Mouse (Mus musculus) megakaryocyte-erythroid progenitor cell, adult 5 weeks (primary cell): ENCODE results near the gene Gm5773. TPM values are rescaled to one million over a fixed set of nuclear protein-coding genes. Genes with fewer than 3 reads are reported as not detected.

ENCODE experiments used
- polyA plus RNA-seq: library from polyadenylated mRNA; stranded (reverse); fragments of >175 nt; gene quantifications from 2 replicates; pipeline ENCODE4 v1.2.3, GENCODE M21; 2012

Gene Gm5773
- not detected in 2 replicates for polyA plus RNA-seq

DNA sequence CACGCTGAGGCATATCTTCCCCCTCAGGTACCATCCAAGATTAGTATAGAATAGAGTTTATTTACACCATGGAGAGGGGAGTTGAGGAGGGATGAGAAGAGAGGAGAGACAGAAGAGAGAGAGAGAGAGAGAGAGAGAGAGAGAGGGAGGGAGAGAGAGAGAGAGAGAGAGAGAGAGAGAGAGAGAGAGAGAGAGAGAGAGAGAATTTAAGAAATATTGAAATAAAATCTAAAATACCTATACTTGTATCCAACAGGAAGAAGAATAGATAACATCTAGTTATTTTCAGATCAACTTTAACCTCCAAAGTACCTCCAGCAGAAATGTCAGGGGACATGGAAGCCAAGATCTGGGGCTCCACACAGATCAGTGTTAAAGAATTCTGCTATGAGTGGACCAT, at the start of gene Gm5773:
Gene Gm5773 (plus strand): TSS at position 301 of the 400 bp plus-strand sequence.

DNA sequence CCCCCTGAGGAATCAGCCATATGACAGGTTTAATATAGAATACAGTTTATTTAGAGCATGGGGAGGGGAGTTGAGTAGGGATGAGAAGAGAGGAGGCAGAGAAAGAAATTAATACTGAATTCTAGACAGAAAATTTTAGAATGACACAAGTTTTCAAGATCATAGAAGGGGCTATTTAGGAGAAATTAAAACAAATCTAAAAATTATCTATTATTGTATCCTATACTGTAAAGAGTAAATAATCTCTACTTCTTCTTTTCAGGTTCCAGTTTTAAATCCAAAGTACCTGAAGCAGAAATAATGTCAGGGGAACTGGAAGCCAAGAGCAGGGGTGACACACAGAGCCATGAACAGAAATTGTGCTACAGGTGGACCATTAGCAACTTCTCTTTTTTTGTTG, 23.3 kb downstream of the Gm5773 start, which contains the start of gene Tdpoz4:
Gene Tdpoz4 (plus strand): TSS at position 301 of the 400 bp plus-strand sequence.

Other genes starting within 250 kb of the Gm5773 start
- gene S100a10, start 217.9 kb upstream of the Gm5773 start, polyA plus RNA-seq = 50.6 and 60.4 TPM in 2 replicates
- not detected in 2 replicates for gene Tdpoz2, start 120.3 kb upstream of the Gm5773 start, polyA plus RNA-seq
- not detected in 2 replicates for gene Tdpoz1, start 96.7 kb upstream of the Gm5773 start, polyA plus RNA-seq
- gene Gm37596, start 79.9 kb upstream of the Gm5773 start, polyA plus RNA-seq = not detected in 2 replicates
- gene Tdpoz4, start 23.4 kb downstream of the Gm5773 start, polyA plus RNA-seq = not detected in 2 replicates
- not detected in 2 replicates for gene Tdpoz3, start 53.0 kb downstream of the Gm5773 start, polyA plus RNA-seq
- not detected in 2 replicates for gene Gm9117, start 170.5 kb downstream of the Gm5773 start, polyA plus RNA-seq
- gene Tdpoz5, start 188.3 kb downstream of the Gm5773 start, polyA plus RNA-seq = not detected in 2 replicates